ENCODE assay signal across 10 mouse cellular contexts in genomic region chr13:81181966-81182908, GRCm38 (mm10).
DNase-seq lines count a peak whose midpoint lies in the region; ATAC-seq and TF ChIP-seq lines count a peak whose summit lies in the region.
"Had no signal": no experiment of that assay in that cellular context is flagged by ENCODE, and none has a peak within 500 bp of the region (broad histone marks: within the 10 kb centered on the region; RNA-seq: fewer than 3 reads in every experiment).

No protein-coding gene starts in this region.

- no peaks in the 10 kb centered on the region for H3K36me3 ChIP-seq in kidney, postnatal 0 days (ENCODE audit: insufficient read depth, low read length)
- H3K36me3 ChIP-seq: forebrain, embryonic 10.5 days had no signal

- peak; percentile 66 for DNase-seq in kidney, postnatal 0 days (ENCODE audit: low spot score)
- DNase-seq in kidney, adult 8-10 months = no peak
- peak; percentile 19 for DNase-seq in T-cell, adult 2 months (ENCODE audit: low spot score)
- DNase-seq in heart, adult 8-10 months (ENCODE audit: low spot score) = peak; percentile 34
- peak; percentile 61 for DNase-seq in skeletal muscle tissue, adult 2 months (ENCODE audit: low read depth, low spot score)
- DNase-seq in thymus, postnatal 0 days (ENCODE audit: low spot score) = no peak
- DNase-seq: layer of hippocampus, adult 9-11 months; thymus, postnatal 4 days had no signal

- WGBS in kidney, postnatal 0 days = 40% methylated on average over 12 of the region's 12 CpGs

- H3K9ac ChIP-seq in kidney, postnatal 0 days (ENCODE audit: low read depth, low read length) = no peak overlapping the region

- no peak overlapping the region for H3K4me3 ChIP-seq in kidney, postnatal 0 days (replicated peaks; ENCODE audit: low read depth, low read length)
- H3K4me3 ChIP-seq: forebrain, embryonic 10.5 days had no signal

- H3K27ac ChIP-seq in kidney, postnatal 0 days = no peak overlapping the region
- H3K27ac ChIP-seq: forebrain, embryonic 10.5 days had no signal

- no peak for TF ChIP-seq CTCF in kidney, postnatal 0 days (IDR thresholded peaks at IDR 0.05; ENCODE audit: low read depth)

- no peak overlapping the region for H3K4me2 ChIP-seq in kidney, postnatal 0 days (ENCODE audit: low read length)

- H3K9me3 ChIP-seq in kidney, postnatal 0 days (replicated peaks; ENCODE audit: low read length) = no peaks in the 10 kb centered on the region
- H3K9me3 ChIP-seq: forebrain, embryonic 10.5 days had no signal

- ATAC-seq in kidney, postnatal 0 days (replicated peaks; ENCODE audit: low FRiP score, low read depth) = no peak
- no peak for ATAC-seq in megakaryocyte-erythroid progenitor cell, adult 5-6 weeks (replicated peaks; ENCODE audit: low FRiP score, low TSS enrichment, poor library complexity, severe bottlenecking)

- no peaks in the 10 kb centered on the region for H3K27me3 ChIP-seq in kidney, postnatal 0 days (ENCODE audit: insufficient read depth, low read length)

- H3K4me1 ChIP-seq in kidney, postnatal 0 days (replicated peaks; ENCODE audit: insufficient read depth, low read length) = no peaks in the 10 kb centered on the region
- H3K4me1 ChIP-seq: forebrain, embryonic 10.5 days had no signal

Comparison
In these comparisons a context has a peak if more than half of its experiments do, and no peak if none do; other contexts are left out.
1. DNase-seq: peak in kidney, postnatal 0 days (single experiment), T-cell, adult 2 months (single experiment), heart, adult 8-10 months (single experiment) and skeletal muscle tissue, adult 2 months (single experiment); none in kidney, adult 8-10 months (0 of 2) and thymus, postnatal 0 days (single experiment).